12 mouse cellular contexts compared by ENCODE assay signal in the genomic region with DNA sequence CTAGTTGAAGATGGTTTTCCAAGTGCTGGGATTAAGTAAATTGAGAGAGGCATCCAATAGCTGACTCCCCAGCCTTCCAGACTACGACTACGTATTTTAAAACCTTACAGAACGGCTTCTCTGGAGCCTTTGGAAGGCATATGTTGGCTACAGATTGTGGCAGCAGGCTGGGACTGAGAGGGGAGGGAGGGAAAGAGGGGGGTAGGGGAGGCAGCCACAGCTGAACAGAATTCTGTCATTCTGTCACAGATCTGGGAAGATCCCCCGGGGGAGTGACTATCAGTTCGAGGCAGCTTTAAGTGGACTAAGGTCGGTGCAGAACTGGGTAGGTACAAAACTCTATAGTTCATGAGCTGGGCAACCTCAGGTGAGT. TPM values are rescaled to one million over a fixed set of nuclear protein-coding genes. Genes with fewer than 3 reads are reported as not detected.
DNase-seq lines count a peak whose midpoint lies in the region; ATAC-seq and TF ChIP-seq lines count a peak whose summit lies in the region.
"Had no signal": no experiment of that assay in that cellular context is flagged by ENCODE, and none has a peak within 500 bp of the region (broad histone marks: within the 10 kb centered on the region; RNA-seq: fewer than 3 reads in every experiment).

No protein-coding gene starts in this region.

- no peaks in the 10 kb centered on the region for H3K27me3 ChIP-seq in forebrain, postnatal 0 days (ENCODE audit: insufficient read depth, low read length)
- no peaks in the 10 kb centered on the region for H3K27me3 ChIP-seq in neural tube, embryonic 13.5 days

- intact Hi-C loops in left cerebral cortex, postnatal 14 days (cut with DNase I) = no loop called here

- H3K9me3 ChIP-seq in forebrain, postnatal 0 days (ENCODE audit: low read length) = no peaks in the 10 kb centered on the region
- no peaks in the 10 kb centered on the region for H3K9me3 ChIP-seq in neural tube, embryonic 13.5 days

- DNase-seq in cerebellum, postnatal 10 days = peak; percentile 74 to 78
- DNase-seq in cerebellum, postnatal 36 days = no peak
- peak; percentile 87 for DNase-seq in forebrain, postnatal 0 days
- peak; percentile 66 to 86 for DNase-seq in layer of hippocampus, postnatal 14 days (ENCODE audit: low spot score in 2 of 2)
- no peak for DNase-seq in left cerebral cortex, postnatal 14 days (ENCODE audit: low spot score in 2 of 2)
- DNase-seq in embryo, embryonic 10 days (ENCODE audit: low spot score) = no peak
- no peak for DNase-seq in frontal cortex, postnatal 14 days (ENCODE audit: low spot score in 2 of 2)
- DNase-seq: heart, postnatal 36 days; kidney, adult 9 months; lung, adult 18-20 months had no signal

- H3K27ac ChIP-seq in forebrain, postnatal 0 days (ENCODE audit: low read depth, low read length) = peak overlapping the region; percentile 80
- peak overlapping the region; percentile 89 for H3K27ac ChIP-seq in neural tube, embryonic 13.5 days (replicated peaks)

- ATAC-seq in forebrain, postnatal 0 days = peak; percentile 74
- no peak for ATAC-seq in neural tube, embryonic 13.5 days (ENCODE audit: low read depth)

- TF ChIP-seq CTCF in forebrain, postnatal 0 days (IDR thresholded peaks at IDR 0.05; ENCODE audit: low read depth) = no peak

- no peak overlapping the region for H3K4me3 ChIP-seq in forebrain, postnatal 0 days (ENCODE audit: low read depth, low read length)
- no peak overlapping the region for H3K4me3 ChIP-seq in neural tube, embryonic 13.5 days
- H3K4me3 ChIP-seq: erythroblast, embryonic 14.5 days had no signal

- H3K4me2 ChIP-seq in forebrain, postnatal 0 days (ENCODE audit: low read depth) = no peak overlapping the region
- no peak overlapping the region for H3K4me2 ChIP-seq in neural tube, embryonic 13.5 days

- H3K4me1 ChIP-seq in forebrain, postnatal 0 days (ENCODE audit: insufficient read depth) = peaks cover 19% of the 10 kb centered on the region
- H3K4me1 ChIP-seq in neural tube, embryonic 13.5 days (replicated peaks) = peaks cover 51% of the 10 kb centered on the region

- no peaks in the 10 kb centered on the region for H3K36me3 ChIP-seq in forebrain, postnatal 0 days (ENCODE audit: insufficient read depth)
- H3K36me3 ChIP-seq in neural tube, embryonic 13.5 days = no peaks in the 10 kb centered on the region

- 26% methylated on average over 6 of the region's 6 CpGs for WGBS in forebrain, postnatal 0 days
- 37% methylated on average over 6 of the region's 6 CpGs for WGBS in neural tube, embryonic 13.5 days

- no peak overlapping the region for H3K9ac ChIP-seq in forebrain, postnatal 0 days
- H3K9ac ChIP-seq in neural tube, embryonic 13.5 days = no peak overlapping the region

RNA-seq across cellular contexts. Expression of gene Ccdc167, which starts 15.1 kb away (rescaled TPM):
- 7.7 and 8.8 TPM in 2 replicates for total RNA-seq in forebrain, postnatal 0 days (2014; rRNA removed)
- 7.4 and 7.7 TPM in 2 replicates for polyA plus RNA-seq in forebrain, postnatal 0 days (2015; fragmentation: Nextera tagmentation; extraction: Ambion mirVana)
- 10 to 100 TPM; 15.1 to 23.4 TPM for total RNA-seq in layer of hippocampus, postnatal 14 days (2021)
- polyA plus RNA-seq in neural tube, embryonic 13.5 days (2015; fragmentation: Nextera tagmentation; extraction: Ambion mirVana) = 12.4 and 13.0 TPM in 2 replicates
- total RNA-seq in left cerebral cortex, postnatal 14 days (2021) = 10 to 100 TPM; 13.5 to 15.1 TPM

Comparison
In these comparisons a context has a peak if more than half of its experiments do, and no peak if none do; other contexts are left out.
1. DNase-seq: peak in cerebellum, postnatal 10 days (2 of 2), forebrain, postnatal 0 days (single experiment) and layer of hippocampus, postnatal 14 days (2 of 2); none in cerebellum, postnatal 36 days (0 of 2), left cerebral cortex, postnatal 14 days (0 of 2), embryo, embryonic 10 days (single experiment) and frontal cortex, postnatal 14 days (0 of 2).